Mouse (Mus musculus) embryonic facial prominence, embryonic 11.5 days (tissue): Measurements from ENCODE around the gene Pla2g3. TPM values are rescaled to one million over a fixed set of nuclear protein-coding genes. Genes with fewer than 3 reads are reported as not detected.

ENCODE experiments used
- polyA plus RNA-seq: library from polyadenylated mRNA; unstranded; fragments of >200 nt; fragmentation: Nextera tagmentation; extraction: Ambion mirVana; gene quantifications from 2 replicates; pipeline ENCODE4 v1.2.1, GENCODE M21; 2014

The Pla2g3 gene
- polyA plus RNA-seq, 1 experiment from 2014 or later, result 0.41 TPM

Other genes starting within 250 kb of the Pla2g3 start
- 294 and 301 TPM in 2 replicates for gene Drg1, start 221.9 kb upstream of the Pla2g3 start, polyA plus RNA-seq
- gene Patz1, start 199.4 kb upstream of the Pla2g3 start, polyA plus RNA-seq, result 72.6 and 73.2 TPM in 2 replicates
- 10.5 and 10.6 TPM in 2 replicates for gene Pik3ip1, start 157.9 kb upstream of the Pla2g3 start, polyA plus RNA-seq
- gene Limk2, start 79.1 kb upstream of the Pla2g3 start, polyA plus RNA-seq, result 47.3 and 55.9 TPM in 2 replicates
- 48.1 and 50.7 TPM in 2 replicates for gene Rnf185, start 35.9 kb upstream of the Pla2g3 start, polyA plus RNA-seq
- 0.32 and 0.39 TPM in 2 replicates for gene Inpp5j, start 16.5 kb downstream of the Pla2g3 start, polyA plus RNA-seq
- gene Selenom, start 26.4 kb downstream of the Pla2g3 start, polyA plus RNA-seq, result 60.3 and 64.4 TPM in 2 replicates
- gene Smtn, start 52.3 kb downstream of the Pla2g3 start, polyA plus RNA-seq, result 30.7 and 32.1 TPM in 2 replicates
- 28.9 and 30.5 TPM in 2 replicates for gene Morc2a, start 160.9 kb downstream of the Pla2g3 start, polyA plus RNA-seq